Mouse (Mus musculus) ES-E14 (cell line): ENCODE measurements at regions not wholly inside any gene's neighbourhood (a gene's known extent, or its start where the extent isn't known, plus 50 kb on each side); places are given as distances from the start of the nearest gene placed in this dataset.

Experiments used
- CHD2 ChIP-seq: IDR thresholded peaks from 2 replicates; pipeline ENCODE4 v1.6.1; 2014; ENCODE audit warnings: mild to moderate bottlenecking, low read depth, low read length, inconsistent platforms
- ZNF384 ChIP-seq: IDR thresholded peaks from 2 replicates; pipeline ENCODE4 v1.6.1; 2012; ENCODE audit warnings: low read depth, low read length, inconsistent platforms

DNA sequence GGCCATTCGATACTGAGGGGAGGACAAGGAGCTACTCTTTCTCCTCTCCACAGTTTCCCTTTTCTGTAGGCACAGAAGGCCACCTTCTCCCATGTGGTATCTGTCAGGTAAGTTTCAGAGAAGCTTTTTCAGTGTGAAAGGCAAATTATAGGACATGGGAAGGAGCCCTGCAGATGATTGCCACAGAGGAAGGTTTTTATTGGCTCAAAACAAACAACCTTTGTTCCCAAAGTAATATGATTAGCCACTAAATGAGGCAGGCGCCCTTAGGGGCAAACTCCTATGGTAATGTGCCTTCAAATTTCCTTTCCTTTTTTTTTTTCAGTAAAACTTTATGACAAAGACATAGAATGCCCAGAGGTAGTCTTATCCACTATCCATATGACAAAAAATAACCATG is 256.5 kb downstream of the Sox11 start:
- TF ChIP-seq CHD2 = no peak
- TF ChIP-seq ZNF384 = no peak
